Comparison of ENCODE assay signal across 15 mouse cellular contexts in the genomic region with DNA sequence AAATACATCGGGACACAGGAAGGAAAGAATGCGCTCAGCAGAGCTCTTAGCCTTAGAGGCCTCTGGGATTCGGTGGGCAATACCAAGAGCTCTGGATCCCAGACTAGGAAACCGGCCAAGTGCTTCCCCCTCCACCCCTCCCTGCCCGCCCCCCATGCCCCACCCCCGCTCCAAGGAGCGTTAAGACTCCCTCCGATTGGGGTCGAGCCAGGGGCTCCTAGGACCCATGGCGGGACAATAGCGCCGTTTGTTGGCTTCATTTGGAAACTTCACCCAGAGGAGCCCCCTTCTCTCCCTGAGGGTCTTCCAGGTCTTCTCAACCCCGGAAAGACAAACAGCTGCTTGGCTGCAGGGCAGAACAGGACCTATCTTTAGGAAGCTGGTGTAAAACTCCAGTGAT. TPM values are rescaled to one million over a fixed set of nuclear protein-coding genes. Genes with fewer than 3 reads are reported as not detected.
DNase-seq lines count a peak whose midpoint lies in the region; ATAC-seq and TF ChIP-seq lines count a peak whose summit lies in the region.
"Had no signal": no experiment of that assay in that cellular context is flagged by ENCODE, and none has a peak within 500 bp of the region (broad histone marks: within the 10 kb centered on the region; RNA-seq: fewer than 3 reads in every experiment).

No protein-coding gene starts in this region.

- TF ChIP-seq POLR2A in testis, adult 2 months (IDR thresholded peaks at IDR 0.05; ENCODE audit: control insufficient read depth, low read depth, low read length), result no peak

- H3K36me3 ChIP-seq in heart, embryonic 11.5 days (ENCODE audit: control insufficient read depth, insufficient read depth, low read length), result no peaks in the 10 kb centered on the region
- no peaks in the 10 kb centered on the region for H3K36me3 ChIP-seq in testis, adult 2 months (ENCODE audit: control insufficient read depth, insufficient read depth, low read length)
- no peaks in the 10 kb centered on the region for H3K36me3 ChIP-seq in limb, embryonic 10.5 days
- H3K36me3 ChIP-seq: stomach, embryonic 15.5 days had no signal

- H3K9me3 ChIP-seq in heart, embryonic 11.5 days (replicated peaks; ENCODE audit: control insufficient read depth, low read length), result no peaks in the 10 kb centered on the region
- no peaks in the 10 kb centered on the region for H3K9me3 ChIP-seq in limb, embryonic 10.5 days (replicated peaks)
- H3K9me3 ChIP-seq: stomach, embryonic 15.5 days had no signal

- H3K27ac ChIP-seq in heart, embryonic 11.5 days (ENCODE audit: low read depth, low read length), result no peak overlapping the region
- no peak overlapping the region; the same call in 1 of the 2 replicates for H3K27ac ChIP-seq in testis, adult 2 months (ENCODE audit: control insufficient read depth, insufficient read depth, low read depth, low read length)
- H3K27ac ChIP-seq in limb, embryonic 10.5 days, result no peak overlapping the region
- H3K27ac ChIP-seq: stomach, embryonic 15.5 days had no signal

- DNase-seq in heart, adult 18-20 months, result no peak
- DNase-seq in testis, postnatal 10 days (ENCODE audit: low spot score), result no peak
- DNase-seq in limb, embryonic 10.5 days (ENCODE audit: low spot score), result peak; percentile 29
- DNase-seq in cerebellum, adult 8-10 months, result no peak
- no peak for DNase-seq in ovary, postnatal 14 days (ENCODE audit: low spot score)
- DNase-seq: cerebellum, adult 18-20 months; liver, postnatal 0 days; right cerebral cortex, postnatal 25 days had no signal

- H3K9ac ChIP-seq in heart, embryonic 11.5 days (ENCODE audit: low read depth, low read length), result no peak overlapping the region
- H3K9ac ChIP-seq: liver, postnatal 0 days; stomach, embryonic 15.5 days had no signal

- peaks cover 62% of the 10 kb centered on the region for H3K27me3 ChIP-seq in heart, embryonic 11.5 days (ENCODE audit: control insufficient read depth, insufficient read depth, low read length)
- no peaks in the 10 kb centered on the region for H3K27me3 ChIP-seq in testis, adult 2 months (ENCODE audit: control insufficient read depth, insufficient read depth, low read length)
- H3K27me3 ChIP-seq in limb, embryonic 10.5 days (ENCODE audit: low read depth, poor library complexity, severe bottlenecking), result peaks cover 100% of the 10 kb centered on the region

- H3K4me2 ChIP-seq in heart, embryonic 11.5 days, result peak overlapping the region; percentile 32
- H3K4me2 ChIP-seq: stomach, embryonic 15.5 days had no signal

- 14% methylated on average over 12 of the region's 13 CpGs for WGBS in heart, embryonic 11.5 days (ENCODE audit: insufficient replicate concordance)
- 9% methylated on average over 13 of the region's 13 CpGs for WGBS in limb, embryonic 10.5 days

- ATAC-seq in heart, embryonic 11.5 days (replicated peaks; ENCODE audit: insufficient number of reproducible peaks, low FRiP score, low TSS enrichment), result no peak
- no peak for ATAC-seq in megakaryocyte-erythroid progenitor cell, adult 5-6 weeks (replicated peaks; ENCODE audit: low FRiP score, low TSS enrichment, poor library complexity, severe bottlenecking)
- ATAC-seq: intestine, postnatal 0 days; liver, postnatal 0 days had no signal

- H3K4me3 ChIP-seq in heart, embryonic 11.5 days (ENCODE audit: low read depth, low read length), result no peak overlapping the region
- 0 out of 2 replicates have a peak overlapping the region, but pooled peaks have one; percentile 32 for H3K4me3 ChIP-seq in testis, adult 2 months (ENCODE audit: control insufficient read depth, low read depth, low read length)
- H3K4me3 ChIP-seq in limb, embryonic 10.5 days, result no peak overlapping the region
- H3K4me3 ChIP-seq: stomach, embryonic 15.5 days had no signal

- no peak for TF ChIP-seq CTCF in testis, adult 2 months (IDR thresholded peaks at IDR 0.05; ENCODE audit: control insufficient read depth, insufficient read depth, insufficient replicate concordance, low read depth, low read length)

- no peaks in the 10 kb centered on the region for H3K4me1 ChIP-seq in heart, embryonic 11.5 days (ENCODE audit: control insufficient read depth, insufficient read depth, low read length)
- peaks cover 8% of the 10 kb centered on the region for H3K4me1 ChIP-seq in testis, adult 2 months (ENCODE audit: control insufficient read depth, insufficient read depth, low read length)
- H3K4me1 ChIP-seq in limb, embryonic 10.5 days, result peaks cover 9% of the 10 kb centered on the region; the same call in 1 of the 2 replicates
- H3K4me1 ChIP-seq: stomach, embryonic 15.5 days had no signal

RNA-seq across cellular contexts. Expression of gene Sox3, which starts 3.1 kb away (rescaled TPM):
- polyA plus RNA-seq in heart, embryonic 11.5 days (2014; fragmentation: Nextera tagmentation; extraction: Ambion mirVana), result 0.92 and 0.96 TPM in 2 replicates
- total RNA-seq in heart, adult 18-20 months (2021), result not detected
- polyA plus RNA-seq in testis, adult 2 months (2012; rRNA removed), result 2.4 TPM in 2 replicates
- not detected in 2 replicates for polyA plus RNA-seq in limb, embryonic 10.5 days (2016; fragmentation: Nextera tagmentation; extraction: Ambion mirVana)
- total RNA-seq in megakaryocyte-erythroid progenitor cell, adult 5-6 weeks (2014; fragmentation: Nextera tagmentation), result not detected in 2 replicates
- total RNA-seq in megakaryocyte-erythroid progenitor cell, adult 5-6 weeks (2017), result not detected in 2 replicates
- total RNA-seq: heart, adult 8-10 months had no signal
- polyA plus RNA-seq: limb, embryonic 11.5 days; liver, postnatal 0 days; stomach, embryonic 15.5 days had no signal
